Mouse (Mus musculus) lung, postnatal 0 days (tissue): ENCODE data around the gene Chadl.

Experiments
- CTCF ChIP-seq: IDR thresholded peaks from 2 replicates; pipeline ENCODE4 v1.5.1; 2016; ENCODE audit warnings: antibody characterized with exemption, mild to moderate bottlenecking
- EP300 ChIP-seq: IDR thresholded peaks from 2 replicates; pipeline ENCODE4 v1.6.1; 2016; ENCODE audit warnings: antibody characterized with exemption, mild to moderate bottlenecking, control low read depth

DNA sequence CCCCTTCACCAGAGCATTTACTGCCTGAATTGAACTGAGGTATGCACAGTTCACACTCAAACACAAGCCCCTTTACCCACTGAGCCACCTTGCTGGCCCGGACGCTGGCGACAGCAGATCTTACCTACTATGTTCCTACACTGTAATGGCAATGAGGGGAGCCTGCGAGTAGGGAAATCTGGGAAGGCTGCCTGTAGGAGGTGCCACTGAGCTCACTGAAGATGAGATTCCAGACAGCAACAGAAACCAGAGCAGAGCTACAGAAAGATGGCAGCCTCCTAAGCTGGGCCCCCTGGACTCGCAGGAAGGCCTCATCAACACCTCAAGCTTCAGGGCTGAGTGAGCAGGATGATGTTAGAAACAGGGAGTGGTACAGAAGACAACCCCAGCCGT, 22.0 kb upstream of the Chadl start:
- no peak for TF ChIP-seq CTCF
- TF ChIP-seq EP300 = no peak
